Mouse (Mus musculus): Measurements from ENCODE around the gene Otud3. TPM values are rescaled to one million over a fixed set of nuclear protein-coding genes. Genes with fewer than 3 reads are reported as not detected.
"Not testable (repeated sequence)": the region's sequence is repeated elsewhere in the genome, so short reads cannot be mapped to it uniquely, and the experiment has no call there.

Gene Otud3
- polyA plus RNA-seq, 1 experiment from 2014 or later, result 3.6 TPM

- H3K9ac ChIP-seq (ENCODE audit: low read depth, low read length), result no peak overlapping the region
- no peak overlapping the region for H3K4me2 ChIP-seq (replicated peaks; ENCODE audit: low read depth)
- no peaks in the 10 kb centered on the region for H3K4me1 ChIP-seq (replicated peaks; ENCODE audit: control insufficient read depth, insufficient read depth, low read length)
- no peak overlapping the region for H3K4me3 ChIP-seq (ENCODE audit: low read depth, low read length)
- ATAC-seq, result no peak
- WGBS, result 62% methylated on average over 7 of the region's 7 CpGs
- H3K27me3 ChIP-seq (replicated peaks; ENCODE audit: control insufficient read depth, insufficient read depth, low read length), result no peaks in the 10 kb centered on the region
- no peaks in the 10 kb centered on the region for H3K9me3 ChIP-seq (ENCODE audit: control insufficient read depth)
- no peaks in the 10 kb centered on the region for H3K36me3 ChIP-seq (ENCODE audit: control insufficient read depth, insufficient read depth)
- no peak overlapping the region for H3K27ac ChIP-seq (ENCODE audit: low read depth, low read length)
- no peak for TF ChIP-seq CTCF (IDR thresholded peaks at IDR 0.05; ENCODE audit: low read depth)
Measured at GRCm38 (mm10) chr4:138880811-138881584, 32.7 kb downstream of the Otud3 start.

DNA sequence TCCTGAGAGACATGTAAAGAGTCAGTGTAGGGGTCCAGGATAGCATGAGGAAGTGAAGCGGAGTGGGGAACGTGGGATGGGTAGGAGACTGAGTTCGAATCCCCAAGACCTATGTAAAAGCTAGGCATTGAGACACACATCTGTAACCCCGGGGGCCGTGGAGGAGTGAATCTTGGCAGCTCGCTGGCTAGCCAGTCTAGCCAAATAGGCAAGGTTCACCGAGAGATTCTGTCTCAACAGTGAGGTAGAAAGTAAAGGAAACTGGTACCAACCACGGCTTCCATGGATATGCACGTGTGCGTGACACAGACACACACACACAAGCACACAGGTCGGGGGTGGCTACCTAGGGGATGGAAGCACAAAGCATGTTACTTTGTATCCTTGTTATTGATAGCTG is 33.9 kb downstream of the Otud3 start:
- Histone ChIP-seq H3K4me3 (ENCODE audit: low read depth, low read length) (no peak overlapping the region), H3K4me1 (replicated peaks; ENCODE audit: control insufficient read depth, insufficient read depth, low read length) (no peaks in the 10 kb centered on the region), H3K27ac (ENCODE audit: low read depth, low read length) (no peak overlapping the region), H3K4me2 (replicated peaks; ENCODE audit: low read depth) (no peak overlapping the region), H3K36me3 (ENCODE audit: control insufficient read depth, insufficient read depth) (no peaks in the 10 kb centered on the region), H3K27me3 (replicated peaks; ENCODE audit: control insufficient read depth, insufficient read depth, low read length) (no peaks in the 10 kb centered on the region), H3K9me3 (ENCODE audit: control insufficient read depth) (no peaks in the 10 kb centered on the region), H3K9ac (ENCODE audit: low read depth, low read length) (no peak overlapping the region)
- TF ChIP-seq CTCF (IDR thresholded peaks at IDR 0.05; ENCODE audit: low read depth), result no peak
- ATAC-seq, result no peak
- 91% methylated on average over 11 of the region's 11 CpGs for WGBS

GRCm38 (mm10) chr4:138878783-138879182 is 35.0 kb downstream of the Otud3 start:
- no peaks in the 10 kb centered on the region for H3K9me3 ChIP-seq (ENCODE audit: control insufficient read depth)
- H3K36me3 ChIP-seq (ENCODE audit: control insufficient read depth, insufficient read depth), result no peaks in the 10 kb centered on the region
- no peak overlapping the region for H3K4me3 ChIP-seq (ENCODE audit: low read depth, low read length)
- TF ChIP-seq CTCF (IDR thresholded peaks at IDR 0.05; ENCODE audit: low read depth), result no peak
- ATAC-seq, result no peak
- no peak overlapping the region for H3K9ac ChIP-seq (ENCODE audit: low read depth, low read length)
- H3K27me3 ChIP-seq (replicated peaks; ENCODE audit: control insufficient read depth, insufficient read depth, low read length), result no peaks in the 10 kb centered on the region
- H3K27ac ChIP-seq (ENCODE audit: low read depth, low read length), result no peak overlapping the region
- no peak overlapping the region for H3K4me2 ChIP-seq (replicated peaks; ENCODE audit: low read depth)
- no peaks in the 10 kb centered on the region for H3K4me1 ChIP-seq (replicated peaks; ENCODE audit: control insufficient read depth, insufficient read depth, low read length)
- WGBS, result 58% methylated on average over 8 of the region's 8 CpGs

GRCm38 (mm10) chr4:138877731-138878130 is 36.0 kb downstream of the Otud3 start, which contains the start of gene Pla2g2e:
TSS of gene Pla2g2e (plus strand) at chr4:138877942.
- Histone ChIP-seq H3K4me2 (replicated peaks; ENCODE audit: low read depth) (no peak within 1 kb of the TSS), H3K9ac (ENCODE audit: low read depth, low read length) (no peak within 1 kb of the TSS), H3K4me3 (ENCODE audit: low read depth, low read length) (no peak within 1 kb of the TSS), H3K27ac (ENCODE audit: low read depth, low read length) (no peak within 1 kb of the TSS), H3K27me3 (replicated peaks; ENCODE audit: control insufficient read depth, insufficient read depth, low read length) (no peaks in the 10 kb centered on the region), H3K9me3 (ENCODE audit: control insufficient read depth) (no peaks in the 10 kb centered on the region), H3K36me3 (ENCODE audit: control insufficient read depth, insufficient read depth) (no peaks in the 10 kb centered on the region), H3K4me1 (replicated peaks; ENCODE audit: control insufficient read depth, insufficient read depth, low read length) (no peaks in the 10 kb centered on the region)
- peak; percentile 91 for ATAC-seq
- TF ChIP-seq CTCF (IDR thresholded peaks at IDR 0.05; ENCODE audit: low read depth), result no peak
- 39% methylated on average over 4 of the region's 4 CpGs for WGBS

- 99% methylated on average over 2 of the region's 2 CpGs for WGBS
Measured at GRCm38 (mm10) chr4:138875986-138876385, 37.8 kb downstream of the Otud3 start.

DNA sequence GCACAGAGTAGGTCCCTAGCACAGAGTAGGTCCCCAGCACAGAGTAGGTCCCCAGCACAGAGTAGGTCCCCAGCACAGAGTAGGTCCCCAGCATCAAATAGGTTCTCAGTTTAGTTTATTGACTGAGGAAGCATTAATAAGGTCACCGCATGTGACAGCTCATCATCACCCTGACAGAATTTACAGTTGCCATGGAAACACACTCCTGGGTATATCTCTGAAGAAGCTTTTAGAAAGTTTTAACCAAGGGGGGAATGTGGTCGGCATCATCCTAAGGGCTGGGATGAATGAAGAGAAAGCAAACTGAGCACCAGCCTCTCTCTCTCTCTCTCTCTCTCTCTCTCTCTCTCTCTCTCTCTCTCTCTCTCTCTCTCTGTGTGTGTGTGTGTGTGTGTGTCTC is 38.5 kb downstream of the Otud3 start:
- not testable (repeated sequence) for H3K27me3 ChIP-seq (replicated peaks; ENCODE audit: control insufficient read depth, insufficient read depth, low read length); ATAC-seq
- WGBS, result 84% methylated on average over 2 of the region's 2 CpGs

More at GRCm38 (mm10) chr4:138875986-138876385, 37.8 kb downstream of the Otud3 start:
- H3K9me3 ChIP-seq (ENCODE audit: control insufficient read depth), result no peaks in the 10 kb centered on the region
- H3K4me2 ChIP-seq (replicated peaks; ENCODE audit: low read depth), result no peak overlapping the region
- H3K27ac ChIP-seq (ENCODE audit: low read depth, low read length), result no peak overlapping the region
- ATAC-seq, result no peak
- H3K4me1 ChIP-seq (replicated peaks; ENCODE audit: control insufficient read depth, insufficient read depth, low read length), result no peaks in the 10 kb centered on the region
- H3K36me3 ChIP-seq (ENCODE audit: control insufficient read depth, insufficient read depth), result no peaks in the 10 kb centered on the region
- no peak for TF ChIP-seq CTCF (IDR thresholded peaks at IDR 0.05; ENCODE audit: low read depth)
- H3K27me3 ChIP-seq (replicated peaks; ENCODE audit: control insufficient read depth, insufficient read depth, low read length), result no peaks in the 10 kb centered on the region
- no peak overlapping the region for H3K9ac ChIP-seq (ENCODE audit: low read depth, low read length)
- H3K4me3 ChIP-seq (ENCODE audit: low read depth, low read length), result no peak overlapping the region

More for the DNA sequence above, 38.5 kb downstream of the Otud3 start:
- not testable (repeated sequence) for H3K9ac ChIP-seq (ENCODE audit: low read depth, low read length); H3K9me3 ChIP-seq (ENCODE audit: control insufficient read depth); H3K27ac ChIP-seq (ENCODE audit: low read depth, low read length); H3K4me3 ChIP-seq (ENCODE audit: low read depth, low read length); H3K4me2 ChIP-seq (replicated peaks; ENCODE audit: low read depth); H3K36me3 ChIP-seq (ENCODE audit: control insufficient read depth, insufficient read depth); H3K4me1 ChIP-seq (replicated peaks; ENCODE audit: control insufficient read depth, insufficient read depth, low read length)

Data from intestine, postnatal 0 days (tissue).